Mouse (Mus musculus): ENCODE data around the gene Clec2g. TPM values are rescaled to one million over a fixed set of nuclear protein-coding genes. Genes with fewer than 3 reads are reported as not detected.
"Not testable (repeated sequence)": the region's sequence is repeated elsewhere in the genome, so short reads cannot be mapped to it uniquely, and the experiment has no call there.

Clec2g gene
- polyA plus RNA-seq, 1 experiment from 2014 or later: 5.1 TPM

GRCm38 (mm10) chr6:128941646-128942421 is 7.7 kb downstream of the Clec2g start:
- no peaks in the 10 kb centered on the region for H3K4me1 ChIP-seq
- H3K9me3 ChIP-seq: no peaks in the 10 kb centered on the region
- 77% methylated on average over 5 of the region's 5 CpGs for WGBS
- no peak overlapping the region for H3K9ac ChIP-seq
- no peaks in the 10 kb centered on the region for H3K36me3 ChIP-seq
- no peak overlapping the region for H3K4me2 ChIP-seq
- no peaks in the 10 kb centered on the region for H3K27me3 ChIP-seq
- no peak; the same call in 1 of the 2 replicates for ATAC-seq (ENCODE audit: insufficient number of reproducible peaks, low FRiP score, low TSS enrichment, low read depth)
- no peak overlapping the region for H3K27ac ChIP-seq
- H3K4me3 ChIP-seq: no peak overlapping the region

- no peaks in the 10 kb centered on the region for H3K9me3 ChIP-seq
- ATAC-seq (ENCODE audit: insufficient number of reproducible peaks, low FRiP score, low TSS enrichment, low read depth): no peak
- H3K27ac ChIP-seq: no peak overlapping the region
- H3K4me3 ChIP-seq: no peak overlapping the region
- no peaks in the 10 kb centered on the region for H3K36me3 ChIP-seq
- no peak overlapping the region for H3K9ac ChIP-seq
- H3K4me1 ChIP-seq: no peaks in the 10 kb centered on the region
- 83% methylated on average over 3 of the region's 3 CpGs for WGBS
- no peak overlapping the region for H3K4me2 ChIP-seq
- H3K27me3 ChIP-seq: no peaks in the 10 kb centered on the region
These were observed 11.4 kb downstream of the Clec2g start for GRCm38 (mm10) chr6:128945564-128945963.

- Histone ChIP-seq H3K9me3 (no peaks in the 10 kb centered on the region), H3K9ac (no peak overlapping the region), H3K27me3 (no peaks in the 10 kb centered on the region), H3K4me3 (no peak overlapping the region), H3K4me1 (no peaks in the 10 kb centered on the region), H3K27ac (no peak overlapping the region), H3K4me2 (no peak overlapping the region), H3K36me3 (no peaks in the 10 kb centered on the region)
- no peak for ATAC-seq (ENCODE audit: insufficient number of reproducible peaks, low FRiP score, low TSS enrichment, low read depth)
- WGBS: 92% methylated on average over 1 of the region's 1 CpGs
These were observed 26.9 kb downstream of the Clec2g start for GRCm38 (mm10) chr6:128961110-128961509.

GRCm38 (mm10) chr6:128962108-128962507 is 27.9 kb downstream of the Clec2g start:
- not testable (repeated sequence) for H3K4me1 ChIP-seq; H3K9ac ChIP-seq; H3K36me3 ChIP-seq; H3K4me2 ChIP-seq; H3K4me3 ChIP-seq; H3K9me3 ChIP-seq; H3K27ac ChIP-seq; H3K27me3 ChIP-seq; ATAC-seq (ENCODE audit: insufficient number of reproducible peaks, low FRiP score, low TSS enrichment, low read depth)
- 74% methylated on average over 2 of the region's 2 CpGs for WGBS

GRCm38 (mm10) chr6:128964519-128964918 is 30.3 kb downstream of the Clec2g start:
- no peak for ATAC-seq (ENCODE audit: insufficient number of reproducible peaks, low FRiP score, low TSS enrichment, low read depth)
- Histone ChIP-seq H3K4me3 (no peak overlapping the region), H3K9me3 (no peaks in the 10 kb centered on the region), H3K27me3 (no peaks in the 10 kb centered on the region), H3K4me1 (no peaks in the 10 kb centered on the region), H3K4me2 (no peak overlapping the region), H3K9ac (no peak overlapping the region), H3K27ac (no peak overlapping the region), H3K36me3 (no peaks in the 10 kb centered on the region)

GRCm38 (mm10) chr6:128968463-128968862 is 34.3 kb downstream of the Clec2g start:
- H3K4me3 ChIP-seq: no peak overlapping the region
- H3K27ac ChIP-seq: no peak overlapping the region
- no peaks in the 10 kb centered on the region for H3K4me1 ChIP-seq
- H3K36me3 ChIP-seq: no peaks in the 10 kb centered on the region
- H3K4me2 ChIP-seq: no peak overlapping the region
- no peaks in the 10 kb centered on the region for H3K27me3 ChIP-seq
- H3K9me3 ChIP-seq: no peaks in the 10 kb centered on the region
- no peak for ATAC-seq (ENCODE audit: insufficient number of reproducible peaks, low FRiP score, low TSS enrichment, low read depth)
- H3K9ac ChIP-seq: no peak overlapping the region

- Histone ChIP-seq H3K27me3 (no peaks in the 10 kb centered on the region), H3K9ac (no peak overlapping the region), H3K36me3 (no peaks in the 10 kb centered on the region), H3K4me3 (no peak overlapping the region), H3K9me3 (no peaks in the 10 kb centered on the region), H3K27ac (no peak overlapping the region), H3K4me2 (no peak overlapping the region), H3K4me1 (no peaks in the 10 kb centered on the region)
- WGBS: 100% methylated on average over 1 of the region's 1 CpGs
- no peak for ATAC-seq (ENCODE audit: insufficient number of reproducible peaks, low FRiP score, low TSS enrichment, low read depth)
These were observed 35.6 kb downstream of the Clec2g start for GRCm38 (mm10) chr6:128969741-128970140.

GRCm38 (mm10) chr6:128970508-128971393 is 36.6 kb downstream of the Clec2g start:
- H3K9ac ChIP-seq; H3K27me3 ChIP-seq; ATAC-seq (ENCODE audit: insufficient number of reproducible peaks, low FRiP score, low TSS enrichment, low read depth); H3K27ac ChIP-seq; H3K9me3 ChIP-seq; H3K4me1 ChIP-seq; H3K4me3 ChIP-seq; H3K36me3 ChIP-seq; H3K4me2 ChIP-seq: not testable (repeated sequence)
- WGBS: 93% methylated on average over 20 of the region's 20 CpGs

- H3K9ac ChIP-seq: no peak overlapping the region
- ATAC-seq (ENCODE audit: insufficient number of reproducible peaks, low FRiP score, low TSS enrichment, low read depth): no peak
- no peaks in the 10 kb centered on the region for H3K27me3 ChIP-seq
- WGBS: 54% methylated on average over 1 of the region's 1 CpGs
- H3K4me1 ChIP-seq: no peaks in the 10 kb centered on the region
- no peaks in the 10 kb centered on the region for H3K9me3 ChIP-seq
- no peak overlapping the region for H3K27ac ChIP-seq
- no peak overlapping the region for H3K4me2 ChIP-seq
- H3K4me3 ChIP-seq: no peak overlapping the region
- H3K36me3 ChIP-seq: no peaks in the 10 kb centered on the region
These were observed 37.3 kb downstream of the Clec2g start for GRCm38 (mm10) chr6:128971394-128972039.

- H3K9me3 ChIP-seq: no peaks in the 10 kb centered on the region
- no peak overlapping the region for H3K4me2 ChIP-seq
- no peak overlapping the region for H3K27ac ChIP-seq
- WGBS: 88% methylated on average over 2 of the region's 2 CpGs
- ATAC-seq (ENCODE audit: insufficient number of reproducible peaks, low FRiP score, low TSS enrichment, low read depth): no peak
- H3K4me3 ChIP-seq: no peak overlapping the region
- no peaks in the 10 kb centered on the region for H3K36me3 ChIP-seq
- H3K4me1 ChIP-seq: no peaks in the 10 kb centered on the region
- H3K9ac ChIP-seq: no peak overlapping the region
- H3K27me3 ChIP-seq: no peaks in the 10 kb centered on the region
These were observed 38.0 kb downstream of the Clec2g start for GRCm38 (mm10) chr6:128972156-128972555.

- no peak for ATAC-seq (ENCODE audit: insufficient number of reproducible peaks, low FRiP score, low TSS enrichment, low read depth)
- no peaks in the 10 kb centered on the region for H3K27me3 ChIP-seq
- H3K9ac ChIP-seq: no peak overlapping the region
- no peaks in the 10 kb centered on the region for H3K36me3 ChIP-seq
- H3K4me2 ChIP-seq: no peak overlapping the region
- H3K27ac ChIP-seq: no peak overlapping the region
- WGBS: 81% methylated on average over 5 of the region's 5 CpGs
- no peak overlapping the region for H3K4me3 ChIP-seq
- no peaks in the 10 kb centered on the region for H3K4me1 ChIP-seq
- H3K9me3 ChIP-seq: no peaks in the 10 kb centered on the region
These were observed 38.7 kb downstream of the Clec2g start for GRCm38 (mm10) chr6:128972687-128973438.
